Mouse (Mus musculus): ENCODE measurements around the gene Fndc3b. TPM values are rescaled to one million over a fixed set of nuclear protein-coding genes. Genes with fewer than 3 reads are reported as not detected.

Gene Fndc3b
- polyA plus RNA-seq, 1 experiment from 2014 or later = 28.0 TPM

Small RNA genes within 50 kb of the gene (microRNA-seq; reads per million reads assigned to microRNA genes)
- not detected for gene Mir3092

Other genes starting within 250 kb of the Fndc3b start
- not detected in 2 replicates for gene Tmem212, start 185.1 kb upstream of the Fndc3b start, polyA plus RNA-seq (2016; fragmentation: Nextera tagmentation; extraction: Ambion mirVana)
- gene Pld1, start 227.4 kb upstream of the Fndc3b start, polyA plus RNA-seq (2016; fragmentation: Nextera tagmentation; extraction: Ambion mirVana) = 3.1 and 4.2 TPM in 2 replicates